Mouse (Mus musculus) spleen, adult 2 months (tissue): Measurements from ENCODE around the gene Wars2. TPM values are rescaled to one million over a fixed set of nuclear protein-coding genes. Genes with fewer than 3 reads are reported as not detected.

Source experiments
- DNase-seq, 2 experiments: peaks; one replicate each; pipeline versions ENCODE4 v3.0.0 to v3.0.0-alpha.2; 2012 to 2021; ENCODE audit warnings: low spot score in 2 of 2, low read depth in 1 of 2
- H3K27ac ChIP-seq: fragments of 200-500 bp; 2 replicates; pipeline ENCODE4 v1.5.1; 2012; ENCODE audit warnings: low read length, inconsistent platforms; ENCODE audit not compliant: insufficient read depth
- H3K27me3 ChIP-seq: fragments of 200-500 bp; 2 replicates; pipeline ENCODE4 v1.6.1; 2012; ENCODE audit warnings: mild to moderate bottlenecking, moderate library complexity, low read length, inconsistent platforms; ENCODE audit not compliant: control insufficient read depth, insufficient read depth
- H3K36me3 ChIP-seq: fragments of 200-500 bp; 2 replicates; pipeline ENCODE4 v1.6.1; 2012; ENCODE audit warnings: mild to moderate bottlenecking, low read length, inconsistent platforms; ENCODE audit not compliant: control insufficient read depth, insufficient read depth
- H3K4me1 ChIP-seq: fragments of 200-500 bp; 2 replicates; pipeline ENCODE4 v1.6.1; 2011; ENCODE audit warnings: inconsistent platforms; ENCODE audit not compliant: control insufficient read depth, insufficient read depth, insufficient read length
- H3K4me3 ChIP-seq: fragments of 200-500 bp; 2 replicates; pipeline ENCODE4 v1.5.1; 2011; ENCODE audit warnings: mild to moderate bottlenecking, inconsistent platforms; ENCODE audit not compliant: insufficient read depth, insufficient read length; ENCODE audit errors: extremely low read depth
- CTCF ChIP-seq: fragments of 200-500 bp; IDR thresholded peaks from 2 replicates; pipeline ENCODE4 v1.5.1; 2011; ENCODE audit warnings: mild to moderate bottlenecking, inconsistent platforms; ENCODE audit not compliant: insufficient read depth, insufficient read length, insufficient replicate concordance; ENCODE audit errors: extremely low read depth
- POLR2A ChIP-seq: fragments of 200-500 bp; IDR thresholded peaks from 2 replicates; pipeline ENCODE4 v1.6.1; 2011; ENCODE audit warnings: low read depth, low read length, inconsistent platforms
- WGBS: fragments of 180-500 bp; shearing (Covaris S2); methylation state at CpG from one replicate; pipeline ENCODE4 v1.1.7; 2018; 5-methylcytosine and 5-hydroxymethylcytosine counted together
- polyA plus RNA-seq: library from polyadenylated mRNA; depleted of rRNA; stranded (reverse); fragments of >200 nt; gene quantifications from 2 replicates; pipeline ENCODE4 v1.2.3, GENCODE M21; 2012

Wars2 gene
- polyA plus RNA-seq, 1 experiment, result 2.2 TPM

DNA sequence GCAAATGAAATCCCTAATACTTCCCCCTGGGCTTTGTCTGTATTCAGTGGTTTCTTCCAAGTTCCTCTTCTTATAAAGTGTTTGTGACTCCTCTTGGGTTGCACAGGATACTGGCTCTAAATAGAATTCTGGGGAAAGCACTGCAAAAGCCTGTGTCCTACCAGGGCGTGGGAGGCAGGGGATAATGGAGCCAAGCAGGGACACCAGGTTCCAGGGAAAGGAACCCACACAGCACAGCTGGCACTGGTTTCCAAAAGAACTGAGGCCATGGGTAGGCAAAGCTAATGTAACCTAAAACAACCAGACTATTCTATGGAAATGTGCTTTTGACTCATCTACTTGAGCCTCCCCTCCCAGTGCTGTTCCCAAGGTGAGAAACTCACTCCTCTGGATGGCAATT is 10.3 kb upstream of the Wars2 start:
- TF ChIP-seq POLR2A (no peak), CTCF (no peak)
- H3K4me1 ChIP-seq, result no peaks in the 10 kb centered on the region
- H3K27ac ChIP-seq, result no peak overlapping the region
- H3K36me3 ChIP-seq, result no peaks in the 10 kb centered on the region
- DNase-seq, result no peak
- H3K4me3 ChIP-seq, result no peak overlapping the region
- 59% methylated on average over 1 of the region's 1 CpGs for WGBS
- no peaks in the 10 kb centered on the region for H3K27me3 ChIP-seq

DNA sequence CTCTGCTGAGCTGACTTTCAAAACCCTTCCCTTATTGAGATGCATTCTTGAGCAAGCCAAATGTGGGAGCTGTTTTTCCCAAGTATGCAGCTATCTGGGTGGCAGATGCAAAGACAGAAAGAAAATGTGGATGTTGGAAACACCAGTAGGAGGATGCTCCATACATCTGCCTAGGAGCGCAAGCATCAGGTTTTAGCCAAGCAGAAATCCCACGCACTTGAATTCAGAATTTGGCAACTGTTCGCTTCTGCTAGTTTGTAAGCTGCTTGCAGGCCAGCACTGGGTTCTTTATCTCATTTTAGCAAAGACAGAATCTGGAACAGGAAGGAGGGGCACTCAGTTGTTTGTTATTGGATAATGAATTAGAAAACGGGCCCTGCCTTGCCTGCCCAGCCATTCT is 8.9 kb upstream of the Wars2 start:
- Histone ChIP-seq H3K36me3 (no peaks in the 10 kb centered on the region), H3K27me3 (no peaks in the 10 kb centered on the region), H3K4me1 (no peaks in the 10 kb centered on the region), H3K27ac (no peak overlapping the region), H3K4me3 (no peak overlapping the region)
- WGBS, result 89% methylated on average over 4 of the region's 4 CpGs
- TF ChIP-seq CTCF (no peak), POLR2A (no peak)
- no peak for DNase-seq

- Histone ChIP-seq H3K4me3 (no peak overlapping the region), H3K36me3 (no peaks in the 10 kb centered on the region), H3K4me1 (no peaks in the 10 kb centered on the region), H3K27ac (no peak overlapping the region), H3K27me3 (no peaks in the 10 kb centered on the region)
- no peak for DNase-seq
- 95% methylated on average over 4 of the region's 4 CpGs for WGBS
- TF ChIP-seq POLR2A, result no peak
- TF ChIP-seq CTCF, result no peak
Observed at GRCm38 (mm10) chr3:99133913-99134312, 7.0 kb upstream of the Wars2 start.

GRCm38 (mm10) chr3:99147886-99148285 is 7.0 kb downstream of the Wars2 start:
- 77% methylated on average over 3 of the region's 3 CpGs for WGBS
- no peak overlapping the region for H3K4me3 ChIP-seq

GRCm38 (mm10) chr3:99149035-99149434 is 8.2 kb downstream of the Wars2 start:
- TF ChIP-seq CTCF (no peak), POLR2A (no peak)
- H3K4me3 ChIP-seq, result no peak overlapping the region
- no peaks in the 10 kb centered on the region for H3K4me1 ChIP-seq
- no peaks in the 10 kb centered on the region for H3K27me3 ChIP-seq
- DNase-seq, result no peak
- no peaks in the 10 kb centered on the region for H3K36me3 ChIP-seq
- WGBS, result 84% methylated on average over 3 of the region's 3 CpGs
- no peak overlapping the region for H3K27ac ChIP-seq

More at GRCm38 (mm10) chr3:99147886-99148285, 7.0 kb downstream of the Wars2 start:
- no peak for DNase-seq
- no peak for TF ChIP-seq POLR2A
- no peak for TF ChIP-seq CTCF
- H3K27ac ChIP-seq, result no peak overlapping the region
- no peaks in the 10 kb centered on the region for H3K27me3 ChIP-seq
- no peaks in the 10 kb centered on the region for H3K36me3 ChIP-seq
- no peaks in the 10 kb centered on the region for H3K4me1 ChIP-seq

DNA sequence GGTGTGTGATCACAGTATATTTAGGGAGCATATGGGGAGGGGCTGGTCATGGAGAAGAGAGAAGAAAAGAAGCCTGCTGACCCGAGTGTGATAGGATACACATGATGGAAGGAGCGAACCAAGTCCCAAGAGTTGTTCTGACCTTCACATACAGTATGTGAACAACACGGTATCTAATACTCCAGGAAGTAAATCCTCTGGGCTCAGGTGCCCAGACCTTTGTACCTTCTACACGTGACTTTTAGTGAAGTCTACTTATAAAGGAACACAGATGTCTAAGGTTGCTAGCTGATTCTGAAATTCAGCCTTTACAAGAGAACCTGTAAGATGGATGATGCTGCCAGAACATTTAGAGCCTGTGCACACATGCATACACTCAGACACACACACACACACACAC is 15.4 kb downstream of the Wars2 start:
- no peak for TF ChIP-seq CTCF
- no peak overlapping the region for H3K27ac ChIP-seq
- H3K27me3 ChIP-seq, result no peaks in the 10 kb centered on the region
- no peak overlapping the region for H3K4me3 ChIP-seq
- no peaks in the 10 kb centered on the region for H3K36me3 ChIP-seq
- 92% methylated on average over 4 of the region's 4 CpGs for WGBS
- no peaks in the 10 kb centered on the region for H3K4me1 ChIP-seq
- DNase-seq, result no peak

- Histone ChIP-seq H3K4me3 (no peak overlapping the region), H3K36me3 (no peaks in the 10 kb centered on the region), H3K27me3 (no peaks in the 10 kb centered on the region), H3K27ac (no peak overlapping the region), H3K4me1 (no peaks in the 10 kb centered on the region)
- no peak for DNase-seq
- WGBS, result 91% methylated on average over 1 of the region's 1 CpGs
- TF ChIP-seq POLR2A (no peak), CTCF (no peak)
Observed at GRCm38 (mm10) chr3:99156987-99157386, 16.1 kb downstream of the Wars2 start.

DNA sequence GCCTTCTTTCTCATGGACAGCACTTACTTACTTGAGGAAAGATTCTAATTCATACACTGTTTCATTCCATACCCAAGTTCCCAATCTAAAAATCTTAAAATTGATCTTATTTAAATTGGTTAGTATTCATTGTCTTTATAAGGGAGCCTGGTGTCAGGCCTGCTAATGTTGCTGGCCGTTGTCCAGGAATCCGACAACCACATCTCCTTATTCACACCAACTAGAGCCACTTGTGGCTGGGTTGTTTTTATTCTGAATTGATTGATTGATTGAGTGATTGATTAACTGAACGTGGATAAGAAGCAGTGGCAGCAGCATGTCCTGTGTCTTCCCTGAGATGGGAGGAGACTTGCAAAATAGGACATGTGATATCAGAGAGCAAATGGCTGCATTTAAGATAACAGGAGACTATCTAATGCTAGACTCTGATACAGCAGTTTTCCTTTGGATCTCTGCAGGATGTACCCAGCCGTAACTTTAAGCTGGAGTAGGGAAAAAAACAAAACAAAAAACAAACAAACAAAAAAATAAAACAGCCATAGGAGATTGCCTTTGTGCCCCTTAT is 16.7 kb downstream of the Wars2 start:
- Histone ChIP-seq H3K36me3 (no peaks in the 10 kb centered on the region), H3K27me3 (no peaks in the 10 kb centered on the region), H3K4me3 (no peak overlapping the region), H3K4me1 (no peaks in the 10 kb centered on the region), H3K27ac (no peak overlapping the region)
- TF ChIP-seq POLR2A (no peak), CTCF (no peak)
- 73% methylated on average over 4 of the region's 4 CpGs for WGBS
- DNase-seq, result no peak
